Mouse (Mus musculus) erythroblast, embryonic 14.5 days (primary cell): Measurements from ENCODE around the gene Cflar.

Experiments
- GATA1 ChIP-seq: IDR thresholded peaks from 2 replicates; pipeline ENCODE4 v1.6.1; 2012; ENCODE audit warnings: low read length, inconsistent platforms, mixed read lengths
- TAL1 ChIP-seq: IDR thresholded peaks from 3 replicates; pipeline ENCODE4 v1.6.1; 2012; ENCODE audit warnings: low read length, inconsistent platforms, mixed read lengths

GRCm38 (mm10) chr1:58743252-58743651 is 31.9 kb downstream of the Cflar start:
- no peak for TF ChIP-seq TAL1
- TF ChIP-seq GATA1: no peak
